Mouse (Mus musculus) thymus, postnatal 4 days (tissue): ENCODE measurements around the gene Dhcr24.

Experiments used
- DNase-seq: peaks from one replicate; pipeline ENCODE4 v3.0.0; 2021

Dhcr24 gene

DNA sequence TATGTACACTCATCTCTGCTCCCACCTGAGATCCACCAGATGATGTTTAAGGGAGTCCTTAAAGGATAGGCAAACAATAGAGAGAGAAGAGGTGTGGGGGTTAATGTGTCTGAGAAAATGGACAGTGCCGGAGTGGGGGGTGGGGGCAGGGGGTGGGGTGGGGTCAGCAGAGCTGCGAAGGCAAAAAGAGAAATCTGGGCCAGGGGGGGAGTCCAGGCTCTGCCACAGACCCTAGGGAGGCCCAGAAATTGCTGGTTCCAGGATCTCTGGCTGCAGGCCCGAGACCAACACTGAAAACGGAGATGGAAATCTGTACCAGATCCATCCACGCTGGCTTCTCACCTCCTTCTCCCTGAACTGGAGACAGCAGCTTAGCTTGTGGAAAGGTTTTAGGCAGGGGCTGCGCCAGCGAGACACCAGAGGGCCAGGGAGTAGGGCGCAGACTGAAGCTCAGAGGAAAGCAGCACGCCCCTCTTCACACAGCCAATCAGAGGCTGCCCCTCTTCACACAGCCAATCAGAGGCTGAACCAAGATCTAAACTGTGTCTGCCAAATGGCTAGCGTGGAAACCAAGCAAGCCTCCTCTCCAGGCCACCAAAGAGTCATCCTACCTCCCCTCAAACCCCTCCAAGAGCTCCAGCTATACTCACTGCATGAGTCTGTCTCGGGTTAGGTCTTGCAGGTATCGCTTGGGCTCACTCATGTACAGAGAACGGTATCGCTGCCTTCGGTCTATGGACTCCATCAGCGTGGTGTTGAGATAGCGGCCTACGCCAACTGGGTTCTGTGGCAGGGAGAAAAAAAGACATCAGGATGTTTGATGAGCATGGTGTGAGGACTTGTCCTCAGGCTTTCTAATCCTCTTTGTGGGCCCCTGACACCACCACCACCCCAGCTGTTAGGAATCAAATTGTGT, 46.1 kb downstream of the Dhcr24 start:
- DNase-seq = no peak

DNA sequence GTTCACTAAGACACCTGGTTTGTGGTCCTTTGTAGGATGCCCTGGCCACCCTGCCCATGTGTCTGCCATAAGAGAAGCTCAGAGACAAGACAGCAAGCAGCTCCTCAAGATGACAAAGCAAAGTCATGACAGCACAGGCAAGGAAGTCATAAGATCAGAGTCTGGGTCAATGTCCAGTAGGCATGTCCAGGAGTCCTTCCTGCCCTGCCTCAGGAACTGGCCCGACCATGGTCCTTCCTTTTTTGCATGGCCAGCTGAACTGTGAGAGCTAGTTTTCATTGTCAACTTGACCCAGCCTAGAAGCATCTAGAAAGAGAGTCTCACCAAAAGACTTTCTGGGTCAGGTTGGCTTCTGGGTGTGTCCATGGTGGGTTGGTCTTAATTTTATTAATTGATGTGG, 47.1 kb downstream of the Dhcr24 start:
- no peak for DNase-seq

DNA sequence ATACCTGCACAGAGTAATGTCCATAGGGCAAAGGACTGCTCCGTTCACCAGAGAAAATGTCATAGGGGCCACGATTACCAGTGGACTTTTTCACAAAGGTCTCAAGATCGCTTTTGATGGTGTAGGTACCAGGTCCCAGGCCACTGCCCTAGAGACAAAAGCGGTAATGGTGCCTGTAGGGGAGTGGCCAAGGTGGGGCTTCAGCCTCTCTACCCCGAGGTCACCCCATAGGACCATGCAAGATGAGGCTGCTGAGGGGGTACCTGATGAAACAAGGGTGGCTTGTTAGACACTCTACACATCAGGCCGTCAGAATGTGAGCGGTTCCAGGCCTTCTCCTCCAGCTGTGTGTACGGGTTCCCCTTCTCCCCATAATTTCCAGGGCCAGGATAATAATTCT, 52.3 kb downstream of the Dhcr24 start:
- no peak for DNase-seq

DNA sequence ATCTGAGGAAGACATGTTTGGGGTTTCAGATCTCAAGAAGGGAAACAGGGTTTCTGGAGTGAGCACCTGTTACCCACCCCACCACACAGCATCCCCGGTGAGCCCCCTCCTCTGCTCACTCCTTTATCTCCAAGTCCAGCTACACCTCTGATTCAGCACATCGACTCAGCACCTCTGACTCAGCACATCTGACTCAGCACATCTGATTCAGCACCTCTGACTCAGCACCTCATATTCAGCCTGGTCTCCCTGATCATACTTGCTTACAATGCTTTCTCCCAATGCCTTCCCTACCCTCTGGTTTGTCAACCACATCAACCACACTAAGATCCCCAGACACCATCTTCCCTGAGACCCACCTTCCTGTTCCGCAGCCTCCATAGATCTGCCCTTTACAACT, 52.7 kb downstream of the Dhcr24 start:
- peak; percentile 65 for DNase-seq

DNA sequence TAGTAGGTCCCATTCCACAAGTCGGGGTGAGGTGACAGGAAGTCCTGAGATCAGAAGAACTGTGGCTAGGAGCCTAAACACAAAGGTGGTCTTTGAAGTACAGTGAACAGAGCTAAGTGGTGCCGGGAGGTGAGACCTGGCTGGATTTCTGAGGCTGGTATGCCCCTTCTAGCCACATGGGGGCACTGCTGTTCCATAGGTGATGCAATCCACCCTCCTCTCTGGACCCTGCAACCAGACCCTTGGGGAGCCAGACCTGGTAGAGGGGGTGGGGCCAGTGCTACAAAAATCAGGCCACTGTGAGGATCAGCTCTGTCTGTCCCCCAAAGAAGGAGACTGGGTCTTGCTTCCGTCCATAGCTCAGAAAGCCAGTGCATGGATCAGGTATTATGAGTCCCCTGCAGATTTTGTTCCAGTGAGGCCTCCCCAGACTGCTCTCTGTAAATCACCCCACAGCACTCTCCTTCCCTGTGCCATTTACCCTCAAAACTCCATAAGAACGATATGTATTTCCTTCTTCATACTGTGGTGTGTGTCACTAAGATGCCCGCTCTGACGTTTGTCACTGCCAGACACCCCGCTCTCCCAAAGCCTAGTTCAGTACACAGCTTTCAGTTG, 53.5 kb downstream of the Dhcr24 start:
- peak; percentile 87 for DNase-seq

DNA sequence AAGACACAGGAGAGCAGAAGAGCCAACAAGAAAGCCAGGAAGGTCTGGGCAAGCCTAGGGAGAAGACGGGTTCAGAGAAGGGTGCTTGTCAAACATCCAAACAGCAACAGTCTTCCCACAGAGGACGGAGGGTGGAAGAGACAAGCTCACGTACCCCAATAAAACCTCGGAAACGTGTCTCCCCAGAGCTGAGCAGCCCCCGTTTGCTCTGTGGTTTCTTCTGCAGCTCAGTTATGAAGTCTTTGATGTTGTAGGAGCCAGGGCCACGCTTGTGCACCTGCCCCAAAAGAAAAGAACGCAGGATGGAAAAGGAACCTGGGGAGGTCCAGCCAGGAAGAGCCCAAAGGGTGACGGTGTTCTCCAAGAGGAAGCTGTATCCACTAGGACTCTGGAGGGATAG, 54.0 kb downstream of the Dhcr24 start:
- DNase-seq = peak; percentile 55

DNA sequence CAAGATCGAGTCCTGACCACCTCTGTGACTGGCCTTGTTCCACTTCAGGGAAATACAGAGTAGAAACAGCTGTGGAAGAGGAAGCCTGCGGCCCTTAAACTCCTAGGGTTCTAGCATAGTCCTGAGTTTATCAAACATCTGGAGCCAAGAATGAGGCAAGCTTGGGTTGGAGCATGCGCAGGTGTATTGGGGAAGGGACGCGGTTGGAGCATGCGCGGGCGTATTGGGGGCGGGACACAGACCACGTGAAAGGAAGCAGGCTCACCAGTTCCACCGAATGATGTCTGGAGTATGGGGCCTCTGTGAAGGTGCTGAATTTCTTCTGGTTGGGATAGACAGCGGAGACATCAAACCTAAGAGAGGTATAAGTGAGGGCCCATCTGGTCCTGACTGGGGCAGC, 54.8 kb downstream of the Dhcr24 start:
- peak; percentile 65 for DNase-seq

DNA sequence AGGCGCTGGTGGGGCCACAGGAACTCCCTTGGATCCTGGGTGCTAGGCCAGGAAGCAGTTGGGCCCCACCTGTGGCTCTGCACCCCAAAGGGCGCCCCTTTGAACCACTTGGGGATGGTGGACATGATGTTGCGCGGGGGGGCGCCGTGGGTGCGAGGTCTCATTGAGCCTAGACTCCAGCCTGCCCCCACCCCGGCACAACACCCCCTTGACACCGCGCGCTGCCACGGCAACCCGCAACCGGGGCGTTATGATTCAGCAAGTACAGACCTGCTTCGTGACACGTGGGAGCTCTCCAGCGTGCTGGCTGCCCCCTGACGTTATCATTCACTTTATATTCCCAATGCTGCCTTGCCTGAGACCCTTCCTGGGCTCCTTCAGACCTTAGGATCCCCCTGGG, 56.2 kb downstream of the Dhcr24 start, which contains the start of gene Lexm:
TSS of gene Lexm (minus strand) at position 186 of the 400 bp plus-strand sequence.
- peak; percentile 51 for DNase-seq

DNA sequence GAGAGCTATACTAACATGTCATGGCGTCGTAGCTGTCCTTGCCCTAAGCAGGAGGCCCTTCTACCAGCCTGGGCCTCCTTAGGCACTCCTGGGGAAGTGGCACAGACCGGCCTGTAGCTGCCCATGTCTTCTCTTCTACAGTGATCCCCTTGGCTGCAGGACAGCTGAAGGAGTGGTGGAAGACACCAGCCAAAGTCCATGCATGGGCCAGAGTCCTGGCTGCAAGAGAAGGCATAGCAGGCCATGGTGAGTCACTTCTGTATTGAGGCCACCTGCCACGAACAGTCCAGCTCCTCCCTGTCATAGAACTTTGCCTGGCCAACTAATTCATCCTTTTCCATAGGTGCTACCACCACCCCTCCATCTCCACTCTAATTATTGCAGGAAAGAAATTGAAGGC, 58.1 kb downstream of the Dhcr24 start:
- no peak for DNase-seq

DNA sequence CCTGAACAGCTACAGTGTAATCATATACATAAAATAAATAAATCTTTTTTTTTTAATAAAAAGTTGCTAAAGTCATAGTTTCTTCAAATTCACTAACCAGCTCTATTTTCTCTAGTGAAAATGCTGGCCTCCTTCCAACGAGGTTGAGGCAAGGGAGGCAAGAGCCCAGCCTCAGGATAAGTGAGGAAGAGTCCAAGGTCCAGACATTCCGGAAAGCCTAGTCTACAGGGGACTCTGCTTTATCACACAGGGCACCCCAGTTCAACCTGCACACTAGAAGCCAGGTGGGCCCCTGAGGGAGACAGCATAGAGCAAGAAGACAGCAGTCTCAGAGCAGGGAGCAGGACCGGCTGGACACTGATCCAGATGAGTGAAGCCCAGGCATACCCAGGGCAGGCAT, 60.6 kb downstream of the Dhcr24 start:
- no peak for DNase-seq

DNA sequence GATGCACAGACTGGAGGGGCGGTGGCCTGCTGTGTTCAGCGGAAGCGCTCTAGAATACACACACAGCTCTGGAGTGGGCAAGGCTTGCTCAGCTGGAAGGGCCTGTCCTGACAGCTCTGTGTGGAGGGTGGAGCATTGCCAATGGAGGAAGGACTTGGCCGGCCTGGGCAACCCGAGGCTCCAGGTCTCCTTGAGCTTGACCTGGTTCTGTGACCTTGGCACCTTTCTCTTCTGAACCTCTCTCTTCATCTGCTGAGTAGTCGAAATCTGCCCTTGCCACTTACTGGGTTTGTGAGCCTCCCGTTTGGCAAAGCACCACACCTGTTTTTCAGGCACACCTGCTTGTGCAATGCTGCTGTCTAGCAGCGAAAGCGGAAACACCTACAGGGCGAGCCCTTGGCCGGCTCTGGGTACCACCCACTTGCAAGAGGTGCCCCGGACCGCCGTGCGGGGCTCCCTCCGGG, 61.2 kb downstream of the Dhcr24 start, which contains the start of gene Ttc22:
TSS of gene Ttc22 (plus strand) at position 403 of the 464 bp plus-strand sequence.
- DNase-seq = no peak

DNA sequence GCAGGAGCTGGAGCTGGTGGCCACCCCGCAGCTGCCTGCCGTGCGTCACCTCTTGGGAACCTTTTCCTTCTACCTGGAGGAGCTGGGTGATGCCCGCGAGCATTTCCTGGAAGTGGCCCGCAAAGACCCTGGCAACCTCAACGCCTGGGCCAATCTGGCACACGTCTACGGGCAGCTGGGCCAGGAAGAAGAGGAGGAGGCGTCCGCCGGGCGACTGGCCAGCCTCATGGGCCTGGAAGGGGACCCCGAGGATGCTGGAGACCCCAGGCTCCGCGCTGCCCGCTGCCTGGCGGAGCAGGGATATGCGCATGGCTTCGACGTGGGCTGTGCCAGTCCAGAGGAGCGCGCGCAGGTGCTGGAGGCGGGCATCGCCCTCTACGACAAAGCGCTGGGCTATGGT, 61.9 kb downstream of the Dhcr24 start:
- no peak for DNase-seq

DNA sequence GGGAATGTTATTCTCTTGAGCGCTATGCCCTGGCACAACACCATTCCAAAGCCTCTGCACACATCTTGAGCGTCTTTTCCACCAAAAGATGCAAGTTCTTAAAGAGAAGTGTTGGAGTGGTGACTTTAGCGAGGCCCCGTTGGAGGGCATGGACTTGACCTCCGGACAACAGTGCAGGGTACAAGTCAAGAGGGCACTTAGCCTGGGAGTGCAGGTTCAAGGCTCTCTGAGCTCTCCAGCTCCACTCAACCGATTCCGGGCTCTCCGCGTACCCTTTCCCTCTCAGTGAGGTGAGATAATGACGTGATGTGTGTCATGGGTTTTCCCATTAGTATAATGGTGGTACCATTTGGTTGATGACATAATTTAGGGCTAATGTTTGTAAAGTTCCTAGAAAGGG, 63.4 kb downstream of the Dhcr24 start:
- DNase-seq = no peak

DNA sequence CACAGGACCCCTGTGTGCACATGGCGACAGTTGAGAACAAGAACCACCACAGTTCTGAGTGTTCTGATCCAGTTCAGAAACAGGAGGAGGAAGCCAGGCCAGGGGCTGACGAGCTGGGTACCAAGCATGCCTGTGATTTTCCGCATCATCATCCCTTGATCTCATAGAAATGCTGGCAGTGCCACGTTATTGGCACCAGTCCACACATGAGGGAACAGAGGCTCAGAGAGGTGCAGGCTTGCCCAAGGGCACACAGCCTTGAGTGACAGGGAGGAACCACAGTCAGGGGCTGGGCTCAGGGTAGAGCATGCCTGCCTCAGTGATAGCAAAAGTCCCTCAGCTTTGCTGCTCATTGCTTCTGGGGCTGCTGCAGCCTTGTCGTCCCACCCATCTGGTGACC, 67.0 kb downstream of the Dhcr24 start:
- no peak for DNase-seq

DNA sequence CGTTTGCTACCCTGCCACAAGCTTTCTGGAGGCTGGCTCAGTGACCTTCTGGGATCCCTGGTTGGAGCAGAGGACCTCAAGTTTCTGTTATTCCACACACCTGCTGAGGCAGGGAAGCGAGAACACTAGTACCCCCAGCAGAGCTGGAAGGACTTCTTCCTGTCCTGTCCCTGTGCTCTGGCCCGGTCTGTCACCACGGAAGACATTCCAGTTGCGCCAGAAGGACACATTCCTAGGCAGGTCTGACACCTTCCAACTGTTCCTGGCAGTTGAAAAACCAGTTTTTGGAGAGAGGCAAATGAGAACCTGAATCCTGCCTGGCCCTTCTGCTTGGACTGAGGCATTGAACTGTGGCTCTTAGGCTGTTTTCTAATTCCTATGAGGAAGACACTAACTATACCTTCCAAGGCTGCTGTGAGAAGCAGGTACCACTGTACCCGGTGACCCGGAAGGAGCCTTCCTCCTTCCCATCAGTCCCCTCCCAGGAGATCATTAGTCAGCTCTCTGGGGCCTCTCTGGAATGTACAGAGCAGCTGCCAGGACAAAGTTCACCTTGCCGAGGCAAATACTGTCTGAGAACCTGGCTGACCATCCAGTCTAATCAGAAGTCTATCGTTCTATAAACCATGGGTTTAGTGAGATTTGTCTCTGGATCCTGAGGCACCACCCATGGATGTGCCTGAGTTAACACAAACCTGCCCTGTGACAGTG, 68.0 kb downstream of the Dhcr24 start:
- no peak for DNase-seq

DNA sequence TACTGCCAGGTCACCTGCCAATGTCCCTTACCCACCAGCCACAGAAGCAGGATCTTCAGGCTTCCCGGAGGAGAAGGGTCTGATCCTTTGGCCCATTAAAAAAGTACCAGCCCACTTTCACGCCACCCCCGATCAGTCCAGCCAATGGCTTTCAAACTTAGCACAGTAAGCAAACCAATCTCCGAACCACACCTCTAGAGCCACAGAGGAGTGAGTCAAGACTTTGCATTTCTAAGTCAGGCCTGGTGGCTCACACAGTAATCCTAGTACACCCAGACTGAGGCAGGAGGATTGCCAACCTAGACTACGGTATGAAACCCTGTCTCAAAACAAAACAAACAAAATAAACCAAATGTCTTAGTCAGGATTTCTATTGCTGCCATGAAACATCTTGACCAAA, 68.5 kb downstream of the Dhcr24 start:
- no peak for DNase-seq

DNA sequence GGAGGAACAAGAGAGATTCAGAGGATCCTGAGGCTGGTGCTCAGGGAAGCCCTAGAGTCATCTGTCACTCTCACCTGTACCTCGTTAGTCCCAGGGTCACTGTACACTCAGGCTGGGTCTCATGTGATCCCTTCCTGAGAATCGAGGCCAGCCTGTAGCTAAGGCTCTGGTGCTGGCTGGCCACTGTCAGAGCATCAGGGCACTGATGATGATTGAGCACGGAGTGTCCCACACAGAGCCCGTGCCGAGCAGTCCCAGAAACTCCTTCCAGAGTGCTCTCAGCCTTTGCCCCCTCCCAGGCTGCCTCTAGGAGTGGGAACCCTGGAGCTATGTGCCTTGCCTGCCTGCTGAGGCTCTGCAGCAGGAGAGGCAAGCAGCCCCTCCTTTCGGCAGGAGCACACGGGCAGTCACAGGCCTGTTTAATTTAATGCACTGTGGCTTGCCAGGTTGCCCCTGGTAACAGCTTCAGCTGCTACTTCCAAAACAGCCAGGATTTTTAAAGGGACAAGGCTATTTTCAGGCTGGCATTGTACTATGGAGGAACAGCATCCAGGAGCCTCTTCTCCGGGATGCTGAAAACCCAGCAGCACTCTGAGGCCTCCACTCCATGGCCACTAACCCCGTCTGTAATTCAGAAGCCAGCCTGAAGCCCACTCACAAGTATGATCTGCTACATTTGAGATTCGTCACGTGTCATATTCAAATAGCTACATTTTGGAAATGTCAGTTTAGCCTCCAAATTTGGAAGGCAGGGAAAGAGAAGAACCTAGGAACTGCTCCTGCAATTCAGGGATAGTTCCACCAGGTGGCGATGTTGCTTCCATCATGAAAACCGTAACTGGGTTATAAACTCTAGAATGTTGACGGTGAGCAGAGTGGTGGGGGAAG, 69.7 kb downstream of the Dhcr24 start:
- peak; percentile 75 for DNase-seq

DNA sequence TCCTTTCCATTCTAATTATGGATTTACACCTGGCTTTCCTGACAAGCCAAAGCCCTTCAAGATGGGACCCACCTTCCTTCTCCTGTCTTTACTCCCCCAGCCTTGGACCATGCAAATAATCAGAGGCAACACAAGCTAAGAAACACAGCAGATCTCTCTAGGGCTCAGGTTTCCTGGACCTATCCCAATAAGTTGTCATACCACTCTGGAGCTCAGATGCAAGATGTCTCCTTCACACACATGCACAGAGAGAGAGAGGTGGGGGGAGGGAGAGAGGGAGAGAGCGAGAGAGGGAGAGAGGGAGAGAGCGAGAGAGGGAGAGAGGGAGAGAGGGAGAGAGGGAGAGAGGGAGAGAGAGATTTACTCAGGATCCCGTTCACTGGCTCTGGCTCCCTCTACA, 71.5 kb downstream of the Dhcr24 start:
- DNase-seq = no peak

DNA sequence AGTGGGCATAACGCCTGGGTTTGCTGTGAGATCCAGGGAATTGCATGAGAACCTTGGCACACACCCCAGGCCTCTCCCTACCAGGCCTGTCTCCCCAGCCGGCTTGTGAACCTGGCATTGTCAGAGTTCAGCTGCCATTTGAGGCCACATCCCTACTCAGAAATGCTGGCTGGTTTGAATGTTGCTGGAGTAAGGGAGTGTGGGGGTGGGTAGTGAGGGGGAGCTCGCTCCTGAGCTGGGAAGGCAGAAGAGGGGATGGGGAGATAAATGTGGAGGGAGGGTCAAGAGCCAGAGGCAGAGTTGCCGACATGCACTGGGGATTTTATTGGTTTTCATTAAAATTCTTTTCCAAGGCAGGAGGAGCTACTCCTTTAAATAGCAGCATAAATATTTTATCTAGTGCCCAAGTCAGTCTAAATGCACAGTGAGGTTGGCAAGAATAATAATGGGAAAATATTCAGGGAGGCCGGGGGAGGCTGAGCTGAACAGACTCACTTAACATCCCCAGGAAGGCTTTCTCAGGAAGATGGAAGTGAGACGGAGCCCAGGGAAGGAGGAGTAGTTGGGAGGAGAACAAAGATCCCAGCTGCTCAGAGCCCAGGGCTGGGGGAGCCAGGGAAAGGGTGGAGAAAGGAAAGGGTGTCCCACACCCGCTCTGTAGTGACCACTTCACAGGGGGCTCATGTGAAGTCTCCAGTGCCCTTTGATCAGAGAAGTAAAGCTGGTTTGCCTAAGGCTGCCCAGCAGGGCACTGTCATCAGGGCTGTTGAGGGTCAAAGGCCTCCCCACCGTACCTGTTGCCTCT, 72.6 kb downstream of the Dhcr24 start:
- DNase-seq = no peak

DNA sequence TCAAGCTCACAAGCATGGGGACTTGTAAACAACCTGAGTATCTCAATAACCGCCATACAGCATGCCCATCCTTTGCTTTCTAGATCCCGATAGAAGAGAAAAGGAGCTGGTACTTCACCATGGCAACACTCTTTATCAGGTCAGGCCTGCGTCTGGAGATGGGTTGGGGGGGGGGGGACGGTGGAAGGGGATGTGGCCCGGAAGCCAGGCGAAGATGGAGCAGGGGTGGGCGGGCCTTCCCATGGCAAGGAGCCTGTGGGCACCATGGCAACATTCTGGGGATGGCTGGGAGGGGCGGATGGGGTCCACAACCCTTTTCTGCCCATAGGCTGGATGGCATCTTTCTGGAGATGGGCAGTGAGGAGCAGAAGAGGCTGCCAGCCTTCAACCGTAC, 73.2 kb downstream of the Dhcr24 start:
- DNase-seq = no peak
